Mouse (Mus musculus) myocyte (in vitro differentiated cells): ENCODE data around the gene Arid3c. TPM values are rescaled to one million over a fixed set of nuclear protein-coding genes. Genes with fewer than 3 reads are reported as not detected.

Source experiments
- H3K27me3 ChIP-seq: one replicate; pipeline ENCODE4 v1.6.1; 2011; ENCODE audit not compliant: control insufficient read depth, insufficient read depth, insufficient read length
- H3K36me3 ChIP-seq: one replicate; pipeline ENCODE4 v1.6.1; 2011; ENCODE audit not compliant: control insufficient read depth, insufficient read depth
- H3K4me2 ChIP-seq: one replicate; pipeline ENCODE4 v1.6.1; 2011; ENCODE audit warnings: low read depth, control low read depth
- H3K4me3 ChIP-seq: one replicate; pipeline ENCODE4 v1.5.1; 2011; ENCODE audit warnings: mild to moderate bottlenecking, control low read depth, moderate library complexity
- H3K79me2 ChIP-seq: one replicate; pipeline ENCODE4 v1.6.1; 2011; ENCODE audit not compliant: control insufficient read depth, insufficient read depth
- H3ac ChIP-seq: one replicate; pipeline ENCODE4 v1.6.1; 2011; ENCODE audit not compliant: control insufficient read depth, insufficient read length
- CEBPB ChIP-seq: IDR thresholded peaks from 2 replicates; pipeline ENCODE4 v1.6.1; 2011; ENCODE audit warnings: mild to moderate bottlenecking, moderate library complexity; ENCODE audit not compliant: poor library complexity, insufficient read depth, severe bottlenecking
- E2F4 ChIP-seq: IDR thresholded peaks from one replicate; pipeline ENCODE4 v1.6.1; 2011; ENCODE audit warnings: mild to moderate bottlenecking, control low read depth, moderate library complexity; ENCODE audit not compliant: insufficient read depth
- MAX ChIP-seq: IDR thresholded peaks from one replicate; pipeline ENCODE4 v1.6.1; 2011; ENCODE audit warnings: low read depth, mild to moderate bottlenecking, control low read depth
- MYOD1 ChIP-seq, 3 experiments: IDR thresholded peaks; one replicate each; pipeline ENCODE4 v1.6.1; 2011; ENCODE audit warnings: control low read depth in 2 of 3, low read depth in 2 of 3, mild to moderate bottlenecking in 2 of 3, moderate library complexity in 1 of 3; ENCODE audit not compliant: insufficient read length in 2 of 3, control insufficient read depth in 1 of 3
- MYOG ChIP-seq, 3 experiments: IDR thresholded peaks; one replicate each; pipeline ENCODE4 v1.6.1; 2011; ENCODE audit warnings: control low read depth in 2 of 3, low read depth in 2 of 3, mild to moderate bottlenecking in 2 of 3; ENCODE audit not compliant: insufficient read length in 2 of 3, control insufficient read depth in 1 of 3, insufficient read depth in 1 of 3
- POLR2A ChIP-seq: IDR thresholded peaks from one replicate; pipeline ENCODE4 v1.6.1; 2011; ENCODE audit warnings: low read depth, mild to moderate bottlenecking, control low read depth, moderate library complexity; ENCODE audit not compliant: insufficient read length
- POLR2AphosphoS2 ChIP-seq: IDR thresholded peaks from one replicate; pipeline ENCODE4 v1.6.1; 2011; ENCODE audit warnings: low read depth, control low read depth; ENCODE audit not compliant: insufficient read length
- REST ChIP-seq: IDR thresholded peaks from one replicate; pipeline ENCODE4 v1.6.1; 2011; ENCODE audit warnings: mild to moderate bottlenecking, control low read depth, moderate library complexity; ENCODE audit not compliant: insufficient read depth, insufficient read length
- SRF ChIP-seq: IDR thresholded peaks from one replicate; pipeline ENCODE4 v1.6.1; 2011; ENCODE audit warnings: low read depth; ENCODE audit not compliant: control insufficient read depth, insufficient read length
- TCF12 ChIP-seq: IDR thresholded peaks from one replicate; pipeline ENCODE4 v1.6.1; 2011; ENCODE audit warnings: mild to moderate bottlenecking, control low read depth; ENCODE audit not compliant: poor library complexity, insufficient read depth, severe bottlenecking
- TCF3 ChIP-seq: IDR thresholded peaks from one replicate; pipeline ENCODE4 v1.6.1; 2011; ENCODE audit warnings: low read depth, control low read depth; ENCODE audit not compliant: insufficient read length
- USF1 ChIP-seq: IDR thresholded peaks from one replicate; pipeline ENCODE4 v1.6.1; 2011; ENCODE audit warnings: low read depth, mild to moderate bottlenecking, control low read depth, moderate library complexity
- polyA plus RNA-seq: library from polyadenylated mRNA; unstranded; fragments of >200 nt; fragmentation: generic; extraction: Trizol; gene quantifications from one replicate; pipeline ENCODE4 v1.2.1, GENCODE M21; 2012; ENCODE audit warnings: missing spikeins

The Arid3c gene
- polyA plus RNA-seq, 1 experiment = not detected

- Histone ChIP-seq H3K4me2 (peak within 1 kb of the TSS; percentile 99), H3K4me3 (peak within 1 kb of the TSS; percentile 45), H3K79me2 (no peaks in the 10 kb centered on the region), H3K36me3 (no peaks in the 10 kb centered on the region), H3ac (peak within 1 kb of the TSS; percentile 29), H3K27me3 (no peaks in the 10 kb centered on the region)
- TF ChIP-seq USF1 (peak; percentile 52), TCF12 (no peak)
Observed at GRCm38 (mm10) chr4:41755338-41756305, 24.7 kb upstream of the Arid3c start, which contains the start of gene Sigmar1. Sigmar1 (minus strand) TSS chr4:41756157.

DNA sequence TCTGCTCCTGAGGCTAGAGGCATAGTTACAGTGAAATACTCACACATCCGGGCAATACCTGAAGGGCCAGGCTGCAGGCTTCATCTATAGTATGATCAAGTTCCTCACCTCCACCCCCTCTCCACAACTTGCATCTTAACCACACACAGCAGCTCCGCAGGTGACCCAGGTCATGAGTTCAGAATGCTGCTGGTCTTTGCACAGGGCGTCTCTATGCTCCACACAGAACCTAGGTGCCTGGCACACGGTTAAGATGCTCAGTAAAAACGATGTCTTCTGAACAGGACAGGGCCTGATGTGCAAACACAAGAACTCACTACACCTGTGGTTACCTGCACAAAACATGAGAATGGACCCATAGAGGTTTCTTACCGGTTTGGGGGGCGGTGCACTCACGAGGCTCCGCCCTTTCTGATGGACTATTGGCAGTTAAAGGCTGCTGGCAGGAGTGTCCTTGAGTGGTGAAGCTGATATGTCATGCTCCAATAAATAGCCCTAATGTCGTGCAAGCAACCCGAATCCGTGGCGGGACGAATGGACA is 23.9 kb upstream of the Arid3c start, which contains the start of gene Galt:
TSS of gene Galt (plus strand) at position 432 of the 541 bp plus-strand sequence.
- peak within 1 kb of the TSS; percentile 29 for H3ac ChIP-seq
- no peaks in the 10 kb centered on the region for H3K36me3 ChIP-seq
- peak within 1 kb of the TSS; percentile 99 for H3K4me2 ChIP-seq

GRCm38 (mm10) chr4:41745021-41745420 is 14.1 kb upstream of the Arid3c start:
- Histone ChIP-seq H3K4me2 (no peak overlapping the region), H3K36me3 (no peaks in the 10 kb centered on the region), H3K4me3 (no peak overlapping the region), H3ac (no peak overlapping the region), H3K27me3 (peaks cover 8% of the 10 kb centered on the region), H3K79me2 (peaks cover 7% of the 10 kb centered on the region)
- TF ChIP-seq MYOG (IDR thresholded peaks at IDR 0.05; ENCODE audit: control insufficient read depth in 1 of 3, insufficient read depth in 1 of 3, insufficient read length in 2 of 3, low read depth in 2 of 3) (no peak), POLR2A (no peak), USF1 (no peak), REST (no peak), TCF3 (no peak), SRF (no peak), MYOD1 (IDR thresholded peaks at IDR 0.05; ENCODE audit: control insufficient read depth in 1 of 3, insufficient read length in 2 of 3, low read depth in 2 of 3) (no peak), TCF12 (no peak), MAX (no peak), POLR2AphosphoS2 (no peak), E2F4 (no peak), CEBPB (no peak)

More for the DNA sequence above, 23.9 kb upstream of the Arid3c start, which contains the start of gene Galt:
- Histone ChIP-seq H3K4me3 (peak within 1 kb of the TSS; percentile 45), H3K79me2 (no peaks in the 10 kb centered on the region), H3K27me3 (no peaks in the 10 kb centered on the region)
- TF ChIP-seq TCF3 (no peak), REST (no peak), MYOD1 (IDR thresholded peaks at IDR 0.05; ENCODE audit: control insufficient read depth in 1 of 3, insufficient read length in 2 of 3, low read depth in 2 of 3) (no peak), CEBPB (no peak), POLR2A (no peak), MYOG (IDR thresholded peaks at IDR 0.05; ENCODE audit: control insufficient read depth in 1 of 3, insufficient read depth in 1 of 3, insufficient read length in 2 of 3, low read depth in 2 of 3) (no peak), MAX (no peak), E2F4 (no peak), POLR2AphosphoS2 (no peak), TCF12 (no peak), USF1 (no peak), SRF (no peak)

DNA sequence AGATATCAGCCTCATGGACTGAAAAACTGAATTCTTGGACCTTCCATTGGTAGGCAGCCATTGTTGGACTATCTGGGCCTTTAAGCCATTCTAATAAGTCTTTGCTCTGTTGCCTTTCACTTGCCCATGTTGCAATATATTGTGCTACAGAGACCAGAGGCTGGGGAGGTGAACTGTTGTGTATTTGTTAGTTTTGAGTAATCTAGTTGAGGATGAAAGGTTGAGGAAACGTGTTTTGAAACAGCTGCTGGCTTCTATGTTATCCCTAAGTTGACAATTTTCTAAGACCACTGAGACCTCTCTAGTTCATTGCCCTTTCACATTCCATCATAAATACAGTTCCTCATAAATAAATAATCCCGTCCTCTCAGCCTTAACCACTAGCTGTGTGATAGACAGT is 13.2 kb upstream of the Arid3c start:
- peaks cover 14% of the 10 kb centered on the region for H3K79me2 ChIP-seq
- no peak overlapping the region for H3K4me3 ChIP-seq
- no peak overlapping the region for H3K4me2 ChIP-seq
- TF ChIP-seq MYOD1 (IDR thresholded peaks at IDR 0.05; ENCODE audit: control insufficient read depth in 1 of 3, insufficient read length in 2 of 3, low read depth in 2 of 3) (no peak), POLR2A (no peak), TCF12 (no peak), MYOG (IDR thresholded peaks at IDR 0.05; ENCODE audit: control insufficient read depth in 1 of 3, insufficient read depth in 1 of 3, insufficient read length in 2 of 3, low read depth in 2 of 3) (no peak), TCF3 (no peak), E2F4 (no peak), REST (no peak), POLR2AphosphoS2 (no peak), USF1 (no peak), SRF (no peak), CEBPB (no peak), MAX (no peak)
- peaks cover 8% of the 10 kb centered on the region for H3K27me3 ChIP-seq
- no peak overlapping the region for H3ac ChIP-seq
- no peaks in the 10 kb centered on the region for H3K36me3 ChIP-seq
